Mouse (Mus musculus): ENCODE measurements around the gene Gm49325. TPM values are rescaled to one million over a fixed set of nuclear protein-coding genes. Genes with fewer than 3 reads are reported as not detected.

Gm49325 gene
- 13.2 and 13.3 TPM in 2 replicates for polyA plus RNA-seq (2016; fragmentation: Nextera tagmentation; extraction: Ambion mirVana)

DNA sequence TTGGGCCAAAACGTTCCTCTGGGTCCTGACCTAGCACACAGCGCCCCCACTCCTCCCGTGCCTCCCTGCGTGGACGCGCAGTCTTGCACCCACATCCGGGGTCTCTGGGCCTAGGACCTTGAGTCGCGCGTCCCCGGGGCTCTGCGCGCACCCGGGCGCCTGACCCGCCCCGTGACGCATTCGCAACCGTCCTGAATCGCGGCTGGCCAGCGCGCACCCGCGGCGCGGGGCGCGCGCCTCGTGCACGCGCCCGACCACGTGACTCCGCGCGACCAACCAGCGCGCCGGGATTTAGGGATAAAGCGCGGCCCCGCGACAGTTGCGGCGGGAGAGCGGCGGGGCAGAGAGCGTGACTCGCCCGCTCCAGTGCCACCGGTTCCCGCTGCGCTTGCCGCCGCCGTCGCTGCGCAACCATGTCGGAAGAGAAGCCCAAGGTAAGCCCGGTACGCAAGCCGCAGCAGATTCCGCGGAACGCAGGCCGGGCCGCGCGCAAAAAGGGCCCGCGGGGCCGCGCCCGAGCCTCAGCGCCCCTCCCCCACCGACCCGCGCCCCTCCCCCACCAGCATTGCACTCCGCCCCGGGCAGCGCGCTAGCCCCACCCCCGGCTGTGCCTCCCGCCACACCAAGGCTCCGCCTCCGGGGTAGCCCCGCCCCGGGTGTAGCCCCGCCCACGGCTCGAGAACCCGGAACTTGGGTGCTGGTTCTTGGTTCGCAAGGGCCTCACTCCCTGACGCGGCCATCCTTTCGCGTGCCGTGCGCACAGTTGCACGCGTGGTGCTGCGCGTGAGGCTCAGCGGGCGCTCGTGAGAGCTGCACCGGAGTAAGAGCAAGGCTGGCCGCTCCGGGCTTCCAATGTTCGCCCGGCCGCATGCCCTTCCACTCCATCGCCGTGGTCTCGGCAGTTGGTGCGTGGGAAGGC is at the start of gene Gm49325, which contains the start of gene Sumo3:
Gene Gm49325 (plus strand): TSS at position 290 of the 919 bp plus-strand sequence.
Gene Sumo3 (plus strand): TSS at position 190 of the 919 bp plus-strand sequence.
- 2% methylated on average over 95 of the region's 119 CpGs for WGBS
- peak within 1 kb of the TSS; percentile 75 for H3K9ac ChIP-seq

DNA sequence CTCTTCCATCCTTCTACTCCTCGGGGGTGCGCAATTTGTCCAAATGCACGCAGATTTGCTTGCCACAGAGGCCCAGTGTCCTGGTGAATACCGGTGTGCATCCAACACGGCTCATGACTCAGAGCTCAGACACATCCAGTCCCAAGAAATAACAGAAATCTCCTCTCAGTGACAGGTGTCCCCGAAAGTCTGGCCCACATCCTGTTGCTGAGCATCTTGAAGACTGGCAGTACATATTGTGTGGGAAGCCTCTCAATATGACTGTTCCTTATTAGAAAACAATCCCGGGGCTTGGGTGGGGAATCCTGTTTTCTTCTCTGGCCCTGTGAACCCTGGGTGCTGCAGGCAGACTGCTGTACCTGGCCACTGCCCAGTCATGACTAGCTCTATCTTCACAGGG is 49.4 kb upstream of the Gm49325 start:
- ATAC-seq (ENCODE audit: low FRiP score), result no peak

More for the DNA sequence above, at the start of gene Gm49325, which contains the start of gene Sumo3:
- Histone ChIP-seq H3K36me3 (peaks cover 22% of the 10 kb centered on the region), H3K4me3 (peak within 1 kb of the TSS; percentile 58), H3K4me1 (peaks cover 16% of the 10 kb centered on the region), H3K27me3 (no peaks in the 10 kb centered on the region), H3K9me3 (replicated peaks) (0 out of 2 replicates have a peak, but pooled peaks cover 4% of the 10 kb centered on the region), H3K27ac (peak within 1 kb of the TSS; percentile 94), H3K4me2 (replicated peaks) (peak within 1 kb of the TSS; percentile 83)
- peak; percentile 83 for ATAC-seq (ENCODE audit: low FRiP score)

DNA sequence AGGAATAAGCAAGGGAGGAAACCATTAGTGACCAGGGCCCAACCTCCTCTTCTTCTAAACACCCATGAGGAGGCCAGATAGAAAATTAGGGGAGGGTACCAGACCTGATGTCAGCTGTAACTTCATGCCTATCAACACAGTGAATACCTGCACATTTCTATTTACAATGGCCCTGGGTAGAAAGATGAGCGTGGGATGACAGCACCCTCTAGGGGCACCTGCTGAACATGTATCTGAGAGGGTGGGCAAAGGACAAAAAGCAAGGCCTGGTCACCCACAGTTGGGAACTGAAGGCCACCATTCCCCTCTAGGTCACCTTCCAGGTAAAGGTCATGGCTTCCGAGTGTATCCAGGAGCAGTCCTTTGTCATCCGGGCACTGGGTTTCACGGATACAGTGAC is 48.4 kb upstream of the Gm49325 start:
- Histone ChIP-seq H3K9me3 (replicated peaks) (no peaks in the 10 kb centered on the region), H3K4me3 (no peak overlapping the region), H3K36me3 (no peaks in the 10 kb centered on the region), H3K27ac (no peak overlapping the region), H3K27me3 (0 out of 2 replicates have a peak, but pooled peaks cover 3% of the 10 kb centered on the region), H3K9ac (no peak overlapping the region), H3K4me1 (no peaks in the 10 kb centered on the region), H3K4me2 (replicated peaks) (no peak overlapping the region)
- WGBS, result 90% methylated on average over 4 of the region's 4 CpGs
- ATAC-seq (ENCODE audit: low FRiP score), result no peak

More for the DNA sequence above, 49.4 kb upstream of the Gm49325 start:
- no peak overlapping the region for H3K4me3 ChIP-seq
- H3K27ac ChIP-seq, result no peak overlapping the region
- H3K4me2 ChIP-seq (replicated peaks), result no peak overlapping the region
- H3K36me3 ChIP-seq, result no peaks in the 10 kb centered on the region
- H3K9ac ChIP-seq, result no peak overlapping the region
- no peaks in the 10 kb centered on the region for H3K4me1 ChIP-seq
- WGBS, result 90% methylated on average over 7 of the region's 7 CpGs
- H3K27me3 ChIP-seq, result 0 out of 2 replicates have a peak, but pooled peaks cover 3% of the 10 kb centered on the region
- no peaks in the 10 kb centered on the region for H3K9me3 ChIP-seq (replicated peaks)

DNA sequence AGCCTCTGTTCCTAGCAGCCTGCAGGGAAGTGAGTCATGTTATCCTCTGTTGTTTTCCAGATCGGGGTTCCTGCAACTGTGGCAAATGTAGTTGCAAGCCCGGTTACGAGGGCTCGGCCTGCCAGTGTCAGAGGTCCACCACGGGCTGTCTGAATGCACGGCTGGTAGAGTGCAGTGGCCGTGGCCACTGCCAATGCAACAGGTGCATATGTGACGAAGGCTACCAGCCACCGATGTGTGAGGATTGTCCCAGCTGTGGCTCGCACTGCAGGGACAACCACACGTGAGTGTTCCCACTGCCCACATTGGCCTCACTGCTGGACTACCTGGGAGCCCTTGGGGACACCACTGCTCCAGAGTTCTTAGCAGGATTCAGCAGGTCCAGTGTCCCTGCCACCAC is 45.9 kb upstream of the Gm49325 start:
- no peaks in the 10 kb centered on the region for H3K9me3 ChIP-seq (replicated peaks)
- H3K4me3 ChIP-seq, result no peak overlapping the region
- no peaks in the 10 kb centered on the region for H3K4me1 ChIP-seq
- H3K27me3 ChIP-seq, result 0 out of 2 replicates have a peak, but pooled peaks cover 3% of the 10 kb centered on the region
- H3K27ac ChIP-seq, result no peak overlapping the region
- WGBS, result 85% methylated on average over 11 of the region's 11 CpGs
- H3K9ac ChIP-seq, result no peak overlapping the region
- no peak overlapping the region for H3K4me2 ChIP-seq (replicated peaks)
- no peak for ATAC-seq (ENCODE audit: low FRiP score)
- no peaks in the 10 kb centered on the region for H3K36me3 ChIP-seq

DNA sequence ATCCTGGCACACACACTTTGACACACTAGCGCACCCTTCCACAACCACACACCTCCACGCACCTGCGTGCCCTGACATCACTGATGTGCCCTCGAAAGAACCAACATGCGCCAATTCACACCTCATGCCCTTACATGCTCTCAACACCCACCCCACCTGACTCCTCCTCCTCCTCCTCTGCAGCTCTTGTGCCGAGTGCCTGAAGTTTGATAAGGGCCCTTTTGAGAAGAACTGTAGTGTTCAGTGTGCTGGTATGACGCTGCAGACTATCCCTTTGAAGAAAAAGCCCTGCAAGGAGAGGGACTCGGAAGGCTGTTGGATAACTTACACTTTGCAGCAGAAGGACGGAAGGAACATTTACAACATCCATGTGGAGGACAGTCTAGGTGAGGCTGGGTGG is 45.2 kb upstream of the Gm49325 start:
- no peaks in the 10 kb centered on the region for H3K4me1 ChIP-seq
- H3K4me2 ChIP-seq (replicated peaks), result no peak overlapping the region
- no peak overlapping the region for H3K4me3 ChIP-seq
- H3K9ac ChIP-seq, result no peak overlapping the region
- H3K27ac ChIP-seq, result no peak overlapping the region
- no peaks in the 10 kb centered on the region for H3K9me3 ChIP-seq (replicated peaks)
- ATAC-seq (ENCODE audit: low FRiP score), result no peak
- H3K36me3 ChIP-seq, result no peaks in the 10 kb centered on the region
- WGBS, result 88% methylated on average over 9 of the region's 9 CpGs
- H3K27me3 ChIP-seq, result 0 out of 2 replicates have a peak, but pooled peaks cover 1% of the 10 kb centered on the region

DNA sequence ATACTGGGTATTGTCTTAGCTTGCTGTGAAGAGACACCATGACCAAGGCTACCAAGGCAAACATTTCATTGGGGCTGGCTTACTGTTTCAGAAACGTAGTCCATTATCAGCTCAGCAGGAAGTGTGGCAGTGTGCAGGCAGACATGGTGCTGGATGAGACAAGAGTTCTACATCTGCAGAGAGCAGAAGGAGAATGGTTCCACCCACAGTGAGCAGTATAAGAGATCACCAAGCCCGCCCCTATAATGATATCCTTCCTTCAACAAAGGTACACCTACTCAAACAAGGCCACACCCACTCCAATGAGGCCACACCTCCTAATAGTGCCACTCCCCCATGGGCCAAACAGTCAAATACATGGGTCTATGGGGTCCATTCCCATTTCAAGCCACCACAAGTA is 44.5 kb upstream of the Gm49325 start:
- Histone ChIP-seq H3K4me2 (replicated peaks) (no peak overlapping the region), H3K9me3 (replicated peaks) (no peaks in the 10 kb centered on the region), H3K27ac (no peak overlapping the region), H3K36me3 (no peaks in the 10 kb centered on the region), H3K4me1 (no peaks in the 10 kb centered on the region), H3K27me3 (no peaks in the 10 kb centered on the region), H3K4me3 (no peak overlapping the region), H3K9ac (no peak overlapping the region)
- ATAC-seq (ENCODE audit: low FRiP score), result no peak
- WGBS, result 81% methylated on average over 2 of the region's 2 CpGs

DNA sequence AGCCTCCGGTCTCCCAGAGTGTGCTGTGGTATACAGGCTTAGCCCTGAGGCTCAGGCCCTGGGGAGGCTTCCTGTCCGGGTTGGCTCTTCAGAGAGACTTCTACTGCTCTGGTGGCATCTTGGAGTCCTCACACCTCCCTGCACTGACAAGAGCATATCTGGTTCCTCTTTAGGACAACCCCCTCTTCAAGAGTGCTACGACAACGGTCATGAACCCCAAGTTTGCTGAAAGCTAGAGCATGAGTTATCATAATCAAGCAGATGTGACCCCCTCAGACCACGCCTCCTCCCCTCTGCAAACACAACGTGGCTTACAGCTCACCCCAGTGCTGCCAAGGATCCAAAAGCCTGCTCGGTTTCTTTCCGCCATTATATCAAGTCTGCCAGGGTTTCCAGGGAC is 41.0 kb upstream of the Gm49325 start:
- peaks cover 3% of the 10 kb centered on the region; the same call in 1 of the 2 replicates for H3K4me1 ChIP-seq
- no peak overlapping the region for H3K27ac ChIP-seq
- no peak overlapping the region for H3K9ac ChIP-seq
- H3K9me3 ChIP-seq (replicated peaks), result no peaks in the 10 kb centered on the region
- no peak for ATAC-seq (ENCODE audit: low FRiP score)
- H3K27me3 ChIP-seq, result no peaks in the 10 kb centered on the region
- no peak overlapping the region for H3K4me3 ChIP-seq
- no peak overlapping the region for H3K4me2 ChIP-seq (replicated peaks)
- no peaks in the 10 kb centered on the region for H3K36me3 ChIP-seq
- 87% methylated on average over 8 of the region's 8 CpGs for WGBS

DNA sequence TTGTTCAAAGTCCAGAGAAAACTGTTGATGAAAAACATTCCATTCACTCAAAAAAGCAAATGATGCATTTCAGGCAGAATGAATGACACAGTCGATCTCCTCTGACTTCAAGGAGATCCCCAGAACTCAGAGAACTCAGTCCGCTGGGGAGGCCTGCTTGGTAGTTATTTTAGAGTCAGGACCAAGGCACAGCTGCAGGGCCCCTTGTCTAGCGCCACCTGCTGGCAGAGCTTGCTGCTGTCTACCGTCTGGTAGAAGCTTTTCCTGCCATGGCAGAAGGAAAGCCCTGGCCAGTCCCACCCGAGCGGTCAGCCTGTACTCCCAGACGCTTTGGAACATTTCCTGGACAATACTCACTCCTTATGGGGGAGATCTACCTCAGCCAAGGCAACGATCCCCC is 39.3 kb upstream of the Gm49325 start:
- Histone ChIP-seq H3K9me3 (replicated peaks) (no peaks in the 10 kb centered on the region), H3K27ac (no peak overlapping the region), H3K9ac (no peak overlapping the region), H3K27me3 (no peaks in the 10 kb centered on the region), H3K4me2 (replicated peaks) (no peak overlapping the region), H3K4me3 (no peak overlapping the region), H3K4me1 (peaks cover 3% of the 10 kb centered on the region; the same call in 1 of the 2 replicates), H3K36me3 (no peaks in the 10 kb centered on the region)
- WGBS, result 39% methylated on average over 8 of the region's 8 CpGs
- ATAC-seq (ENCODE audit: low FRiP score), result no peak

DNA sequence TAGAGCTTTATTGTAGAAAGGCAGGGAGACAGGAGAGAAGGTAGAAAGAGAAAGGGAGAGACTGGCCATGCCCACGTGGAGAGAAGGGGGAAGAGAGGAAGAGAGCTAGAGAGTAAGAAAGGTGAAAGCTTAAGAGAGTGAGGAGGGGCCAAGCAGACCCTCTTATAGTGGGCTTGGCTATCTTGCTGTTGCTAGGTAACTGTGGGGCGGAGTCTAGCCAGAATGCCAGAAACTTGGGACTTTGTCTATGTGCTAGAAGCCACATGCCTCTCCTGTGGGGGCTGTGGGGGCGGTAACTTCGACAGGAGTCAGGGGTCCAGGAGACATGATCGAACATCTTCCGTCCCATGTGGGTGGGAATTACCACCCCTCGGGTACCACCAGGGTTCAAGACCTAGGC is 36.5 kb upstream of the Gm49325 start:
- Histone ChIP-seq H3K4me2 (replicated peaks) (no peak overlapping the region), H3K4me1 (peaks cover 3% of the 10 kb centered on the region; the same call in 1 of the 2 replicates), H3K9me3 (replicated peaks) (no peaks in the 10 kb centered on the region), H3K4me3 (no peak overlapping the region), H3K9ac (no peak overlapping the region), H3K27me3 (0 out of 2 replicates have a peak, but pooled peaks cover 2% of the 10 kb centered on the region), H3K36me3 (no peaks in the 10 kb centered on the region), H3K27ac (no peak overlapping the region)
- WGBS, result 46% methylated on average over 7 of the region's 7 CpGs
- ATAC-seq (ENCODE audit: low FRiP score), result no peak

DNA sequence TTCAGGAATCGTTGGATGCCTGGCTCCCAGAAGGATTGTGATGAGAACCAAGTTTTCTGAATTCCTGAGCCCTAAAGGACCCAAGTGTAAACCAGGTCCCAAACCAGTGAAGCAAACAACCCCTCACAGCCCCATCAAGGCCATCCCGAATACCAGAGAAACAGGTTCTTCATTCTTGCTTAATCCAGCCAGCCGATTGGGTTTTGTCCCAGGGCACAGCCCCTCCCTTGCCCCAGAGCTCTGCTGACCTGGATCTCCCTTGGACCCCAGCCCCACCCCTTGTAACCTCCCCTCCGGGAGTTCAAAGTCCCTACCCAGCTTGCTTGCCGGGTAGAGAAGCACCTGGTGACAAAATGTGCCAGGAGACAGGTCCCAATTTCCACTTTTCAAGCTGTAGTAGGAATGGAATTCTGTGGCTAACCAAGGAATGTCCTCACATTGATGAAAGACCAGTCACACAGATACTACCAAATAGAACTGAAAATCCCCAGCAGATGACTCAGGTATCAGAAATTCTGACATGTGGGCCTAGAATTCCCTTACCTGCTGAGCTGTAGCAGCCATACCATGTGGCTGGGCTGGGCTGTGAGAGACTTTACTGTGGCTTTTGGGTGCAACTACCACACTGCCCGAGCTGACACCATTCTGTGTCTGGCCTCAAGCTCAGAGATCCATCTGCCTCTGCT is 35.9 kb upstream of the Gm49325 start:
- H3K36me3 ChIP-seq, result no peaks in the 10 kb centered on the region
- H3K4me1 ChIP-seq, result peaks cover 3% of the 10 kb centered on the region; the same call in 1 of the 2 replicates
- H3K27ac ChIP-seq, result no peak overlapping the region
- ATAC-seq (ENCODE audit: low FRiP score), result no peak
- 0 out of 2 replicates have a peak, but pooled peaks cover 2% of the 10 kb centered on the region for H3K27me3 ChIP-seq
- H3K4me2 ChIP-seq (replicated peaks), result no peak overlapping the region
- H3K9ac ChIP-seq, result no peak overlapping the region
- no peak overlapping the region for H3K4me3 ChIP-seq
- WGBS, result 65% methylated on average over 6 of the region's 6 CpGs
- no peaks in the 10 kb centered on the region for H3K9me3 ChIP-seq (replicated peaks)

DNA sequence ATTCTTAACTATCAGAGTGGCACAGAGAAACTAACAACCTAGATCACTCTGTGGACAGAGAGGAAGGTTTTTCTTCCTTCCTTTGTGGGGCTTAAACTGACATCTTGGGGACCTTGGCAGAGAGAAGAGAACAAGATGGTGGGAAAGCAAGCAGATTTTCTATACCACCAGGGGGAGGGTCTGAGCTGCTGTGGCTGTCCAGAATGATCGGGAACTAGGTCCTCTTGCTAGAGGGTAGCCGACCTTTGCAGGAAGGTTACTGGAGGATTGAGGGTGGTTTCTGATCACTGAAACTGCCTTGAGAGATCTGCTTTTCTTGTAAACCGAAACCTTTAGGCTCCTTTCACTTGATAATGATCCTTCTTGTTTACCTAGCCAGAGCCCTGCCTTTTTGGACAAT is 33.8 kb upstream of the Gm49325 start:
- no peaks in the 10 kb centered on the region for H3K9me3 ChIP-seq (replicated peaks)
- no peak overlapping the region for H3K9ac ChIP-seq
- H3K36me3 ChIP-seq, result no peaks in the 10 kb centered on the region
- peaks cover 3% of the 10 kb centered on the region; the same call in 1 of the 2 replicates for H3K4me1 ChIP-seq
- H3K27ac ChIP-seq, result no peak overlapping the region
- 0 out of 2 replicates have a peak, but pooled peaks cover 2% of the 10 kb centered on the region for H3K27me3 ChIP-seq
- 40% methylated on average over 3 of the region's 3 CpGs for WGBS
- no peak for ATAC-seq (ENCODE audit: low FRiP score)
- H3K4me3 ChIP-seq, result no peak overlapping the region
- no peak overlapping the region for H3K4me2 ChIP-seq (replicated peaks)

DNA sequence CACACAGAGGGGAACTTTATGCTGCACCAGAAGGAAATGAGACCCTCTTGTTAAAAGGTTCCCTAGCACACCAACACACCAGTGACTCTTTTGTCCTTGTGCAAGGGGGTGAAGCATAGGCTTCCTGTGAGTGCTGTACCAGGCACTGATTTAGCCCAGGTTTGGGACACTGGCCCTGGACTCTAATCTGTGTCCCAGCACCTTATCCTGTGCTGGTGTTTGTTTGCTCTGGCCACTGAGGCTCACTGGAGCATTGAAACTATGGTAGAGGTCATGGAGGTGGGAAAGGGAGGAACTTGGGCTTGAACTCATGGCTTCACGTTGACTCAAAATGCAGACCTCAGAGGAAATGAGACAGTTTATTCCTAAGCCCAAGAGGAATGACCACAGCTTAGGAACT is 32.8 kb upstream of the Gm49325 start:
- H3K9me3 ChIP-seq (replicated peaks), result no peaks in the 10 kb centered on the region
- WGBS, result 71% methylated on average over 1 of the region's 1 CpGs

More for the DNA sequence above, 32.8 kb upstream of the Gm49325 start:
- Histone ChIP-seq H3K36me3 (no peaks in the 10 kb centered on the region), H3K4me1 (peaks cover 3% of the 10 kb centered on the region; the same call in 1 of the 2 replicates), H3K9ac (no peak overlapping the region), H3K27me3 (0 out of 2 replicates have a peak, but pooled peaks cover 2% of the 10 kb centered on the region), H3K27ac (no peak overlapping the region), H3K4me2 (replicated peaks) (no peak overlapping the region), H3K4me3 (no peak overlapping the region)
- no peak for ATAC-seq (ENCODE audit: low FRiP score)
